Mouse (Mus musculus) ES-E14 (cell line): ENCODE measurements around the gene Frmpd3. TPM values are rescaled to one million over a fixed set of nuclear protein-coding genes. Genes with fewer than 3 reads are reported as not detected.
"Not testable (repeated sequence)": the region's sequence is repeated elsewhere in the genome, so short reads cannot be mapped to it uniquely, and the experiment has no call there.

Source experiments
- DNase-seq: peaks from one replicate; pipeline ENCODE4 v3.0.0-alpha.2; 2013; ENCODE audit warnings: low read depth, low spot score
- H3K27ac ChIP-seq: 2 replicates; pipeline ENCODE4 v1.5.1; 2012; ENCODE audit warnings: low read depth, mild to moderate bottlenecking, low read length, moderate library complexity, mixed read lengths; ENCODE audit not compliant: poor library complexity, insufficient read depth, severe bottlenecking
- H3K36me3 ChIP-seq: 2 replicates; pipeline ENCODE4 v1.6.1; 2012; ENCODE audit warnings: mild to moderate bottlenecking, low read length, moderate library complexity, mixed read lengths; ENCODE audit not compliant: control insufficient read depth, poor library complexity, insufficient read depth, severe bottlenecking
- H3K4me1 ChIP-seq, 2 experiments: fragments of 150-350 bp in 1 of 2; sonication (generic) in 1 of 2; 2 replicates each; pipeline ENCODE4 v1.6.1; 2012; ENCODE audit warnings: low read length in 2 of 2, mild to moderate bottlenecking in 1 of 2, mixed read lengths in 1 of 2; ENCODE audit not compliant: control insufficient read depth in 2 of 2, insufficient read depth in 2 of 2, poor library complexity in 1 of 2
- H3K4me3 ChIP-seq, 2 experiments: fragments of 150-350 bp in 1 of 2; sonication (generic) in 1 of 2; 2 replicates each; pipeline ENCODE4 v1.5.1; 2012; ENCODE audit warnings: low read length in 2 of 2, low read depth in 1 of 2, mild to moderate bottlenecking in 1 of 2, mixed read lengths in 1 of 2; ENCODE audit not compliant: insufficient read depth in 1 of 2, poor library complexity in 1 of 2, severe bottlenecking in 1 of 2
- H3K9ac ChIP-seq: 2 replicates; pipeline ENCODE4 v1.6.1; 2012; ENCODE audit warnings: low read depth, mild to moderate bottlenecking, low read length, mixed read lengths; ENCODE audit not compliant: poor library complexity, insufficient read depth, severe bottlenecking
- H3K9me3 ChIP-seq: fragments of 150-350 bp; sonication (generic); 2 replicates; pipeline ENCODE4 v1.6.1; 2012; ENCODE audit warnings: low read depth, mild to moderate bottlenecking, low read length; ENCODE audit not compliant: control insufficient read depth, insufficient read depth
- CHD2 ChIP-seq: IDR thresholded peaks from 2 replicates; pipeline ENCODE4 v1.6.1; 2014; ENCODE audit warnings: mild to moderate bottlenecking, low read depth, low read length, inconsistent platforms
- HCFC1 ChIP-seq: IDR thresholded peaks from 2 replicates; pipeline ENCODE4 v1.6.1; 2012; ENCODE audit warnings: low read length, inconsistent platforms, borderline replicate concordance; ENCODE audit not compliant: insufficient read depth
- MAFK ChIP-seq: IDR thresholded peaks from 2 replicates; pipeline ENCODE4 v1.6.1; 2014; ENCODE audit warnings: mild to moderate bottlenecking, low read depth, low read length, inconsistent platforms; ENCODE audit not compliant: insufficient read depth
- ZC3H11A ChIP-seq: IDR thresholded peaks from 2 replicates; pipeline ENCODE4 v1.6.1; 2012; ENCODE audit warnings: low read depth, mild to moderate bottlenecking, inconsistent platforms, low read length, borderline replicate concordance
- ZNF384 ChIP-seq: IDR thresholded peaks from 2 replicates; pipeline ENCODE4 v1.6.1; 2012; ENCODE audit warnings: low read depth, low read length, inconsistent platforms
- in situ Hi-C, 2 experiments: fragments of 600-800 bp; cut with MboI; formaldehyde crosslinking; loops; one replicate each; pipeline ENCODE4 v1.15.1; 2025; ENCODE audit warnings: low sequenced_read_pairs in 2 of 2, inconsistent platforms in 1 of 2; ENCODE audit not compliant: unreplicated experiment in 2 of 2
- total RNA-seq: library from RNA; depleted of rRNA; stranded (reverse); fragments of 300-350 nt; gene quantifications from 2 replicates; pipeline ENCODE4 v1.2.3, GENCODE M21; 2012; rRNA removed

Gene Frmpd3
- total RNA-seq, result 0.09 and 0.11 TPM in 2 replicates

- 0 out of 2 replicates have a peak within 1 kb of the TSS, but pooled peaks have one; percentile 4 for H3K9ac ChIP-seq
- TF ChIP-seq ZNF384, result no peak
- TF ChIP-seq ZC3H11A, result no peak
- no peak for TF ChIP-seq CHD2
- TF ChIP-seq MAFK, result no peak
- no peak for TF ChIP-seq HCFC1
- no peaks in the 10 kb centered on the region for H3K4me1 ChIP-seq
- H3K27ac ChIP-seq, result no peak within 1 kb of the TSS
- in situ Hi-C loops, result no loop called here
- DNase-seq, result no peak
- no peaks in the 10 kb centered on the region for H3K36me3 ChIP-seq
- H3K9me3 ChIP-seq, result no peaks in the 10 kb centered on the region
- H3K4me3 ChIP-seq, result peak within 1 kb of the TSS; percentile 34 to 44; a peak in 3 of 4 replicates
Measured at GRCm38 (mm10) chrX:140341656-140342392, at the start of gene Frmpd3. Gene Frmpd3, plus strand, starts transcription at chrX:140342263.

- Histone ChIP-seq H3K4me1 (no peaks in the 10 kb centered on the region), H3K4me3 (no peak overlapping the region), H3K36me3 (no peaks in the 10 kb centered on the region), H3K9ac (no peak overlapping the region), H3K27ac (no peak overlapping the region), H3K9me3 (no peaks in the 10 kb centered on the region)
- no peak for DNase-seq
- TF ChIP-seq CHD2 (no peak), MAFK (no peak), ZC3H11A (no peak), HCFC1 (no peak), ZNF384 (no peak)
- in situ Hi-C loops, result no loop called here
Measured at GRCm38 (mm10) chrX:140303731-140304130, 38.3 kb upstream of the Frmpd3 start.

- no peaks in the 10 kb centered on the region for H3K36me3 ChIP-seq
- H3K4me3 ChIP-seq, result no peak overlapping the region
- no peak overlapping the region for H3K9ac ChIP-seq
- no peak for TF ChIP-seq ZNF384
- TF ChIP-seq CHD2, result no peak
- TF ChIP-seq HCFC1, result no peak
- TF ChIP-seq ZC3H11A, result no peak
- in situ Hi-C loops, result loop anchor here in 1 of 2 experiments (5.0 kb wide), 1 partner anchor 52 kb away; no protein-coding TSS in a partner anchor
- no peak overlapping the region for H3K27ac ChIP-seq
- DNase-seq, result no peak
- no peaks in the 10 kb centered on the region for H3K4me1 ChIP-seq
- H3K9me3 ChIP-seq, result no peaks in the 10 kb centered on the region
Measured at GRCm38 (mm10) chrX:140305652-140306051, 36.4 kb upstream of the Frmpd3 start.

GRCm38 (mm10) chrX:140317931-140318330 lies 24.1 kb upstream of the Frmpd3 start:
- H3K4me3 ChIP-seq, result no peak overlapping the region
- no peaks in the 10 kb centered on the region for H3K36me3 ChIP-seq
- TF ChIP-seq ZC3H11A, result no peak
- TF ChIP-seq CHD2, result no peak
- TF ChIP-seq ZNF384, result no peak
- TF ChIP-seq MAFK, result no peak
- TF ChIP-seq HCFC1, result no peak
- H3K9ac ChIP-seq, result no peak overlapping the region
- H3K4me1 ChIP-seq, result peaks cover 0 to 3% of the 10 kb centered on the region in 2 experiments; a peak in 1 of 4 replicates
- peak; percentile 12 for DNase-seq
- no peak overlapping the region; the same call in 1 of the 2 replicates for H3K27ac ChIP-seq
- H3K9me3 ChIP-seq, result no peaks in the 10 kb centered on the region
- in situ Hi-C loops, result no loop called here

- Histone ChIP-seq H3K4me3 (no peak overlapping the region), H3K9me3 (no peaks in the 10 kb centered on the region), H3K27ac (no peak overlapping the region), H3K9ac (no peak overlapping the region; the same call in 1 of the 2 replicates), H3K4me1 (peaks cover 0 to 3% of the 10 kb centered on the region in 2 experiments; a peak in 1 of 4 replicates), H3K36me3 (no peaks in the 10 kb centered on the region)
- TF ChIP-seq ZC3H11A (no peak), ZNF384 (no peak), HCFC1 (no peak), CHD2 (no peak), MAFK (no peak)
- DNase-seq, result no peak
- in situ Hi-C loops, result no loop called here
Measured at GRCm38 (mm10) chrX:140319131-140319530, 22.9 kb upstream of the Frmpd3 start.

GRCm38 (mm10) chrX:140320671-140321070 lies 21.4 kb upstream of the Frmpd3 start:
- H3K27ac ChIP-seq, DNase-seq, H3K4me1 ChIP-seq, in situ Hi-C loops, H3K9me3 ChIP-seq, H3K4me3 ChIP-seq, H3K9ac ChIP-seq, H3K36me3 ChIP-seq: not testable (repeated sequence)
